Mouse (Mus musculus) liver, adult 2 months (tissue): ENCODE measurements around the gene Arf4. TPM values are rescaled to one million over a fixed set of nuclear protein-coding genes. Genes with fewer than 3 reads are reported as not detected.
"Not testable (repeated sequence)": the region's sequence is repeated elsewhere in the genome, so short reads cannot be mapped to it uniquely, and the experiment has no call there.

Experiments
- DNase-seq: peaks from one replicate; pipeline ENCODE4 v3.0.0-alpha.2; 2011; ENCODE audit warnings: low read depth, low spot score; ENCODE audit errors: extremely low read depth
- H3K27ac ChIP-seq: fragments of 200-500 bp; replicated peaks from 2 replicates; pipeline ENCODE4 v1.5.1; 2012; ENCODE audit warnings: low read depth, mild to moderate bottlenecking, control low read depth, inconsistent platforms, low read length; ENCODE audit not compliant: insufficient read depth
- H3K27me3 ChIP-seq: fragments of 200-500 bp; 2 replicates; pipeline ENCODE4 v1.6.1; 2012; ENCODE audit warnings: mild to moderate bottlenecking, moderate library complexity, low read length, inconsistent platforms; ENCODE audit not compliant: control insufficient read depth, insufficient read depth
- H3K36me3 ChIP-seq: fragments of 200-500 bp; 2 replicates; pipeline ENCODE4 v1.6.1; 2012; ENCODE audit warnings: low read length, inconsistent platforms; ENCODE audit not compliant: control insufficient read depth, insufficient read depth
- H3K4me1 ChIP-seq: fragments of 200-500 bp; 2 replicates; pipeline ENCODE4 v1.6.1; 2011; ENCODE audit warnings: low read length; ENCODE audit not compliant: control insufficient read depth, insufficient read depth
- H3K4me3 ChIP-seq: fragments of 200-500 bp; 2 replicates; pipeline ENCODE4 v1.5.1; 2011; ENCODE audit warnings: low read depth, mild to moderate bottlenecking, control low read depth, low read length, moderate library complexity; ENCODE audit not compliant: insufficient read depth
- H3K79me2 ChIP-seq: fragments of 200-500 bp; 2 replicates; pipeline ENCODE4 v1.6.1; 2012; ENCODE audit warnings: inconsistent platforms, mild to moderate bottlenecking, low read length, moderate library complexity; ENCODE audit not compliant: control insufficient read depth, insufficient read depth
- H3K9ac ChIP-seq: fragments of 200-500 bp; 2 replicates; pipeline ENCODE4 v1.6.1; 2012; ENCODE audit warnings: low read depth, mild to moderate bottlenecking, control low read depth, inconsistent platforms, low read length
- CTCF ChIP-seq: fragments of 200-500 bp; IDR thresholded peaks from 2 replicates; pipeline ENCODE4 v1.5.1; 2011; ENCODE audit warnings: low read depth, low read length, control low read depth
- POLR2A ChIP-seq: fragments of 200-500 bp; IDR thresholded peaks from 2 replicates; pipeline ENCODE4 v1.6.1; 2011; ENCODE audit warnings: low read length, control low read depth; ENCODE audit not compliant: insufficient read depth; ENCODE audit errors: extremely low read depth
- WGBS: fragments of 180-500 bp; shearing (Covaris S2); methylation state at CpG from one replicate; pipeline ENCODE4 v1.1.7; 2018; 5-methylcytosine and 5-hydroxymethylcytosine counted together
- polyA plus RNA-seq: library from polyadenylated mRNA; depleted of rRNA; stranded (reverse); fragments of >200 nt; gene quantifications from 2 replicates; pipeline ENCODE4 v1.2.3, GENCODE M21; 2012
- total RNA-seq: library from RNA; depleted of rRNA; stranded (reverse); fragments of >200 nt; gene quantifications from 2 replicates; pipeline ENCODE4 v1.2.3, GENCODE M21; 2014

Arf4 gene
- total and polyA plus RNA-seq, 2 experiments: 46.6 to 117 TPM

- TF ChIP-seq POLR2A (no peak), CTCF (peak; percentile 30; the same call in 1 of the 2 replicates)
- Histone ChIP-seq H3K9ac (no peak overlapping the region), H3K36me3 (no peaks in the 10 kb centered on the region), H3K27ac (no peak overlapping the region), H3K27me3 (no peaks in the 10 kb centered on the region), H3K4me1 (peaks cover 2% of the 10 kb centered on the region), H3K79me2 (no peaks in the 10 kb centered on the region), H3K4me3 (no peak overlapping the region)
- no peak for DNase-seq
- WGBS: 24% methylated on average over 12 of the region's 12 CpGs
These were observed 37.5 kb downstream of the Arf4 start for GRCm38 (mm10) chr14:26675371-26675770.

- Histone ChIP-seq H3K9ac (no peak overlapping the region), H3K79me2 (no peaks in the 10 kb centered on the region)
- 81% methylated on average over 5 of the region's 5 CpGs for WGBS
These were observed 37.9 kb downstream of the Arf4 start for GRCm38 (mm10) chr14:26675791-26676190.

GRCm38 (mm10) chr14:26690727-26691126, 52.9 kb downstream of the Arf4 start:
- Histone ChIP-seq H3K27me3 (no peaks in the 10 kb centered on the region), H3K4me1 (no peaks in the 10 kb centered on the region), H3K27ac (no peak overlapping the region), H3K79me2 (no peaks in the 10 kb centered on the region), H3K36me3 (no peaks in the 10 kb centered on the region), H3K4me3 (no peak overlapping the region), H3K9ac (no peak overlapping the region)
- no peak for TF ChIP-seq CTCF
- no peak for TF ChIP-seq POLR2A
- WGBS: 77% methylated on average over 2 of the region's 2 CpGs
- no peak for DNase-seq

More at GRCm38 (mm10) chr14:26675791-26676190, 37.9 kb downstream of the Arf4 start:
- no peaks in the 10 kb centered on the region; the same call in 1 of the 2 replicates for H3K4me1 ChIP-seq
- no peak overlapping the region for H3K4me3 ChIP-seq
- H3K36me3 ChIP-seq: no peaks in the 10 kb centered on the region
- no peak overlapping the region for H3K27ac ChIP-seq
- no peak for DNase-seq
- no peaks in the 10 kb centered on the region for H3K27me3 ChIP-seq
- TF ChIP-seq CTCF: no peak

- 58% methylated on average over 2 of the region's 2 CpGs for WGBS
- H3K4me1 ChIP-seq: no peaks in the 10 kb centered on the region
- H3K27ac ChIP-seq: no peak overlapping the region
- no peak overlapping the region for H3K4me3 ChIP-seq
- H3K36me3 ChIP-seq: no peaks in the 10 kb centered on the region
- TF ChIP-seq POLR2A (no peak), CTCF (no peak)
- DNase-seq: no peak
- H3K27me3 ChIP-seq: no peaks in the 10 kb centered on the region
- H3K9ac ChIP-seq: no peak overlapping the region
- H3K79me2 ChIP-seq: no peaks in the 10 kb centered on the region
These were observed 53.5 kb downstream of the Arf4 start for GRCm38 (mm10) chr14:26691363-26691762.

GRCm38 (mm10) chr14:26692974-26693373, 55.1 kb downstream of the Arf4 start, which contains the start of gene Dnah12:
Dnah12 (plus strand) TSS chr14:26693274.
- Histone ChIP-seq H3K27me3 (no peaks in the 10 kb centered on the region), H3K9ac (no peak within 1 kb of the TSS), H3K36me3 (no peaks in the 10 kb centered on the region), H3K27ac (no peak within 1 kb of the TSS), H3K4me3 (no peak within 1 kb of the TSS), H3K4me1 (no peaks in the 10 kb centered on the region), H3K79me2 (no peaks in the 10 kb centered on the region)
- TF ChIP-seq CTCF (no peak), POLR2A (no peak)
- no peak for DNase-seq
- 87% methylated on average over 3 of the region's 3 CpGs for WGBS

- H3K4me1 ChIP-seq: no peaks in the 10 kb centered on the region
- H3K9ac ChIP-seq: no peak overlapping the region
- H3K4me3 ChIP-seq: no peak overlapping the region
- no peaks in the 10 kb centered on the region for H3K27me3 ChIP-seq
- no peaks in the 10 kb centered on the region for H3K36me3 ChIP-seq
- no peak for TF ChIP-seq POLR2A
- TF ChIP-seq CTCF: no peak
- no peaks in the 10 kb centered on the region for H3K79me2 ChIP-seq
- DNase-seq: peak; percentile 20
- no peak overlapping the region for H3K27ac ChIP-seq
These were observed 60.0 kb downstream of the Arf4 start for GRCm38 (mm10) chr14:26697912-26698311.

- not testable (repeated sequence) for DNase-seq, H3K4me1 ChIP-seq, H3K36me3 ChIP-seq, H3K27ac ChIP-seq, H3K27me3 ChIP-seq, H3K4me3 ChIP-seq, H3K9ac ChIP-seq, H3K79me2 ChIP-seq
- WGBS: 86% methylated on average over 5 of the region's 5 CpGs
These were observed 67.4 kb downstream of the Arf4 start for GRCm38 (mm10) chr14:26705246-26705645.
